Mouse (Mus musculus): ENCODE measurements around the gene Grin1. TPM values are rescaled to one million over a fixed set of nuclear protein-coding genes. Genes with fewer than 3 reads are reported as not detected.

Gene Grin1
- polyA plus RNA-seq, 1 experiment from 2014 or later, result 11.3 TPM

- Histone ChIP-seq H3K9ac (peak within 1 kb of the TSS; percentile 90), H3K4me2 (replicated peaks) (peak within 1 kb of the TSS; percentile 66), H3K4me3 (peak within 1 kb of the TSS; percentile 88), H3K27me3 (replicated peaks) (no peaks in the 10 kb centered on the region), H3K27ac (peak within 1 kb of the TSS; percentile 27; the same call in 1 of the 2 replicates), H3K36me3 (peaks cover 60% of the 10 kb centered on the region), H3K4me1 (peaks cover 29% of the 10 kb centered on the region), H3K9me3 (no peaks in the 10 kb centered on the region)
- ATAC-seq (ENCODE audit: low FRiP score, low read depth), result peak; percentile 96
- under 1% methylated on average over 55 of the region's 55 CpGs for WGBS
These were observed 47.0 kb downstream of the Grin1 start, which contains the start of the genes Ssna1 and Anapc2 for GRCm38 (mm10) chr2:25271827-25272511. Gene Ssna1, minus strand, starts transcription at chr2:25272438. Gene Anapc2, plus strand, starts transcription at chr2:25272478.

- no peak for ATAC-seq (ENCODE audit: low FRiP score, low read depth)
- no peak overlapping the region for H3K4me3 ChIP-seq
- H3K9ac ChIP-seq, result no peak overlapping the region
- 80% methylated on average over 4 of the region's 4 CpGs for WGBS
- H3K27me3 ChIP-seq (replicated peaks), result peaks cover 13% of the 10 kb centered on the region
- no peak overlapping the region for H3K27ac ChIP-seq
- H3K9me3 ChIP-seq, result no peaks in the 10 kb centered on the region
- peaks cover 59% of the 10 kb centered on the region for H3K4me1 ChIP-seq
- H3K4me2 ChIP-seq (replicated peaks), result peak overlapping the region; percentile 45
- H3K36me3 ChIP-seq, result peaks cover 25% of the 10 kb centered on the region
These were observed 51.2 kb downstream of the Grin1 start for GRCm38 (mm10) chr2:25267746-25268309.

GRCm38 (mm10) chr2:25267241-25267640, 51.7 kb downstream of the Grin1 start:
- H3K27me3 ChIP-seq (replicated peaks), result peaks cover 13% of the 10 kb centered on the region
- no peaks in the 10 kb centered on the region for H3K9me3 ChIP-seq
- H3K27ac ChIP-seq, result no peak overlapping the region
- peaks cover 25% of the 10 kb centered on the region for H3K36me3 ChIP-seq
- no peak overlapping the region for H3K4me3 ChIP-seq
- 0 out of 2 replicates have a peak overlapping the region, but pooled peaks have one; percentile 19 for H3K9ac ChIP-seq
- H3K4me1 ChIP-seq, result peaks cover 59% of the 10 kb centered on the region
- H3K4me2 ChIP-seq (replicated peaks), result peak overlapping the region; percentile 45
- no peak for ATAC-seq (ENCODE audit: low FRiP score, low read depth)

- H3K4me2 ChIP-seq (replicated peaks), result peak overlapping the region; percentile 45
- peaks cover 13% of the 10 kb centered on the region for H3K27me3 ChIP-seq (replicated peaks)
- peaks cover 59% of the 10 kb centered on the region for H3K4me1 ChIP-seq
- peaks cover 25% of the 10 kb centered on the region for H3K36me3 ChIP-seq
- 49% methylated on average over 2 of the region's 2 CpGs for WGBS
- H3K27ac ChIP-seq, result no peak overlapping the region
- 0 out of 2 replicates have a peak overlapping the region, but pooled peaks have one; percentile 49 for H3K9ac ChIP-seq
- H3K9me3 ChIP-seq, result no peaks in the 10 kb centered on the region
- no peak overlapping the region for H3K4me3 ChIP-seq
- no peak for ATAC-seq (ENCODE audit: low FRiP score, low read depth)
These were observed 52.3 kb downstream of the Grin1 start for GRCm38 (mm10) chr2:25266720-25267119.

GRCm38 (mm10) chr2:25265897-25266656, 52.9 kb downstream of the Grin1 start:
- H3K27ac ChIP-seq, result no peak overlapping the region
- 68% methylated on average over 6 of the region's 6 CpGs for WGBS

GRCm38 (mm10) chr2:25264851-25265250, 54.1 kb downstream of the Grin1 start:
- Histone ChIP-seq H3K4me3 (no peak overlapping the region), H3K27ac (no peak overlapping the region), H3K36me3 (peaks cover 17% of the 10 kb centered on the region), H3K9ac (peak overlapping the region; percentile 6; the same call in 1 of the 2 replicates), H3K27me3 (replicated peaks) (peaks cover 13% of the 10 kb centered on the region), H3K4me1 (peaks cover 46% of the 10 kb centered on the region), H3K4me2 (replicated peaks) (peak overlapping the region; percentile 83), H3K9me3 (no peaks in the 10 kb centered on the region)
- no peak for ATAC-seq (ENCODE audit: low FRiP score, low read depth)
- 80% methylated on average over 3 of the region's 3 CpGs for WGBS

More at GRCm38 (mm10) chr2:25265897-25266656, 52.9 kb downstream of the Grin1 start:
- H3K4me3 ChIP-seq, result no peak overlapping the region
- H3K9me3 ChIP-seq, result no peaks in the 10 kb centered on the region
- H3K4me1 ChIP-seq, result peaks cover 52% of the 10 kb centered on the region
- peak overlapping the region; percentile 45 for H3K4me2 ChIP-seq (replicated peaks)
- peak overlapping the region; percentile 49 for H3K9ac ChIP-seq
- H3K27me3 ChIP-seq (replicated peaks), result peaks cover 13% of the 10 kb centered on the region
- H3K36me3 ChIP-seq, result peaks cover 25% of the 10 kb centered on the region
- ATAC-seq (ENCODE audit: low FRiP score, low read depth), result no peak

- ATAC-seq (ENCODE audit: low FRiP score, low read depth), result no peak
- Histone ChIP-seq H3K4me1 (peaks cover 46% of the 10 kb centered on the region), H3K4me3 (peak overlapping the region; percentile 78; the same call in 1 of the 2 replicates), H3K27ac (no peak overlapping the region), H3K9ac (peak overlapping the region; percentile 63), H3K9me3 (no peaks in the 10 kb centered on the region), H3K27me3 (replicated peaks) (peaks cover 13% of the 10 kb centered on the region), H3K4me2 (replicated peaks) (peak overlapping the region; percentile 83), H3K36me3 (peaks cover 12% of the 10 kb centered on the region)
- WGBS, result 79% methylated on average over 5 of the region's 5 CpGs
These were observed 54.7 kb downstream of the Grin1 start for GRCm38 (mm10) chr2:25264286-25264660.

- H3K36me3 ChIP-seq, result peaks cover 6% of the 10 kb centered on the region
- 19% methylated on average over 12 of the region's 12 CpGs for WGBS
- H3K9me3 ChIP-seq, result no peaks in the 10 kb centered on the region
- peak overlapping the region; percentile 83 for H3K4me2 ChIP-seq (replicated peaks)
- H3K27me3 ChIP-seq (replicated peaks), result peaks cover 13% of the 10 kb centered on the region
- H3K4me3 ChIP-seq, result peak overlapping the region; percentile 78
- no peak overlapping the region for H3K27ac ChIP-seq
- no peak for ATAC-seq (ENCODE audit: low FRiP score, low read depth)
- H3K9ac ChIP-seq, result peak overlapping the region; percentile 63
- H3K4me1 ChIP-seq, result peaks cover 46% of the 10 kb centered on the region
These were observed 55.2 kb downstream of the Grin1 start for GRCm38 (mm10) chr2:25263623-25264285.

- ATAC-seq (ENCODE audit: low FRiP score, low read depth), result peak; percentile 52; the same call in 1 of the 2 replicates
- Histone ChIP-seq H3K4me1 (peaks cover 46% of the 10 kb centered on the region), H3K9ac (peak overlapping the region; percentile 63), H3K27me3 (replicated peaks) (peaks cover 13% of the 10 kb centered on the region), H3K36me3 (peaks cover 1% of the 10 kb centered on the region; the same call in 1 of the 2 replicates), H3K9me3 (no peaks in the 10 kb centered on the region), H3K4me3 (peak overlapping the region; percentile 78), H3K27ac (no peak overlapping the region), H3K4me2 (replicated peaks) (peak overlapping the region; percentile 83)
- under 1% methylated on average over 82 of the region's 82 CpGs for WGBS
These were observed 56.0 kb downstream of the Grin1 start for GRCm38 (mm10) chr2:25262795-25263622.

- H3K9ac ChIP-seq, result peak within 1 kb of the TSS; percentile 63
- H3K4me2 ChIP-seq (replicated peaks), result peak within 1 kb of the TSS; percentile 83
- peak; percentile 97 for ATAC-seq (ENCODE audit: low FRiP score, low read depth)
- WGBS, result under 1% methylated on average over 39 of the region's 39 CpGs
- H3K4me3 ChIP-seq, result peak within 1 kb of the TSS; percentile 78
- peaks cover 13% of the 10 kb centered on the region for H3K27me3 ChIP-seq (replicated peaks)
- no peaks in the 10 kb centered on the region for H3K9me3 ChIP-seq
- H3K36me3 ChIP-seq, result no peaks in the 10 kb centered on the region
- peaks cover 44% of the 10 kb centered on the region for H3K4me1 ChIP-seq
- H3K27ac ChIP-seq, result no peak within 1 kb of the TSS
These were observed 56.7 kb downstream of the Grin1 start, which contains the start of gene Tprn for GRCm38 (mm10) chr2:25262291-25262767. Gene Tprn, plus strand, starts transcription at chr2:25262618.

GRCm38 (mm10) chr2:25261870-25262269, 57.1 kb downstream of the Grin1 start:
- Histone ChIP-seq H3K27ac (no peak overlapping the region), H3K4me1 (peaks cover 42% of the 10 kb centered on the region), H3K4me2 (replicated peaks) (peak overlapping the region; percentile 83), H3K9me3 (no peaks in the 10 kb centered on the region), H3K9ac (0 out of 2 replicates have a peak overlapping the region, but pooled peaks have one; percentile 40), H3K4me3 (peak overlapping the region; percentile 78), H3K36me3 (no peaks in the 10 kb centered on the region), H3K27me3 (replicated peaks) (peaks cover 13% of the 10 kb centered on the region)
- 49% methylated on average over 12 of the region's 12 CpGs for WGBS
- 0 out of 2 replicates have a peak, but pooled peaks have one; percentile 3 for ATAC-seq (ENCODE audit: low FRiP score, low read depth)
